Mouse (Mus musculus) stomach, postnatal 0 days (tissue): ENCODE results near the gene Fam131a. TPM values are rescaled to one million over a fixed set of nuclear protein-coding genes. Genes with fewer than 3 reads are reported as not detected.

Experiments
- ATAC-seq: fragments of 200-750 bp; cut with Nextera tagmentation; 2 replicates; pipeline ENCODE4 v1.8.0; 2017; ENCODE audit not compliant: low FRiP score, low TSS enrichment
- DNase-seq: peaks from one replicate; pipeline ENCODE4 v3.0.0-alpha.2; 2016; ENCODE audit warnings: low spot score
- H3K27ac ChIP-seq: fragments of 300-500 bp; sonication (generic); replicated peaks from 2 replicates; pipeline ENCODE4 v1.5.1; 2014; ENCODE audit warnings: mild to moderate bottlenecking, control low read depth
- H3K27me3 ChIP-seq: fragments of 300-500 bp; sonication (generic); 2 replicates; pipeline ENCODE4 v1.6.1; 2014; ENCODE audit warnings: low read length; ENCODE audit not compliant: control insufficient read depth, insufficient read depth
- H3K36me3 ChIP-seq: fragments of 300-500 bp; sonication (generic); 2 replicates; pipeline ENCODE4 v1.6.1; 2014; ENCODE audit warnings: low read length, mixed read lengths; ENCODE audit not compliant: control insufficient read depth, insufficient read depth
- H3K4me1 ChIP-seq: fragments of 300-500 bp; sonication (generic); replicated peaks from 2 replicates; pipeline ENCODE4 v1.6.1; 2014; ENCODE audit warnings: antibody characterized with exemption; ENCODE audit not compliant: control insufficient read depth, insufficient read depth
- H3K4me2 ChIP-seq: fragments of 300-500 bp; sonication (generic); replicated peaks from 2 replicates; pipeline ENCODE4 v1.6.1; 2014; ENCODE audit warnings: low read depth, mild to moderate bottlenecking, control low read depth, moderate library complexity
- H3K4me3 ChIP-seq: fragments of 300-500 bp; sonication (generic); 2 replicates; pipeline ENCODE4 v1.5.1; 2014; ENCODE audit warnings: low read depth, low read length, control low read depth
- H3K9ac ChIP-seq: fragments of 300-500 bp; sonication (generic); 2 replicates; pipeline ENCODE4 v1.6.1; 2014; ENCODE audit warnings: mild to moderate bottlenecking, low read length, control low read depth, mixed read lengths
- H3K9me3 ChIP-seq: fragments of 300-500 bp; sonication (generic); 2 replicates; pipeline ENCODE4 v1.6.1; 2016; ENCODE audit warnings: low read length; ENCODE audit not compliant: control insufficient read depth
- CTCF ChIP-seq: IDR thresholded peaks from 2 replicates; pipeline ENCODE4 v1.5.1; 2016; ENCODE audit warnings: antibody characterized with exemption, low read depth, mild to moderate bottlenecking, moderate library complexity
- EP300 ChIP-seq: optimal IDR thresholded peaks from 2 replicates; pipeline ENCODE3; 2016; ENCODE audit warnings: antibody characterized with exemption
- WGBS: fragments of 180-500 bp; shearing (Covaris S2); extraction: QIAGEN DNeasy Blood & Tissue Kit; methylation state at CpG from one replicate; pipeline ENCODE4 v1.1.7; 2014; 5-methylcytosine and 5-hydroxymethylcytosine counted together
- polyA plus RNA-seq: library from polyadenylated mRNA; unstranded; fragments of >200 nt; fragmentation: Nextera tagmentation; extraction: Ambion mirVana; gene quantifications from 2 replicates; pipeline ENCODE4 v1.2.1, GENCODE M21; 2015

Gene Fam131a
- polyA plus RNA-seq, 1 experiment from 2014 or later = 6.7 TPM

- ATAC-seq (no peak), DNase-seq (no peak)
- Histone ChIP-seq H3K4me3 (no peak overlapping the region), H3K9ac (no peak overlapping the region), H3K27me3 (no peaks in the 10 kb centered on the region), H3K9me3 (no peaks in the 10 kb centered on the region), H3K36me3 (peaks cover 3% of the 10 kb centered on the region; the same call in 1 of the 2 replicates), H3K4me2 (no peak overlapping the region), H3K27ac (no peak overlapping the region), H3K4me1 (no peaks in the 10 kb centered on the region)
- TF ChIP-seq EP300 (no peak), CTCF (no peak)
- WGBS = 87% methylated on average over 6 of the region's 6 CpGs
These were observed 10.8 kb downstream of the Fam131a start for GRCm38 (mm10) chr16:20703699-20704400.

GRCm38 (mm10) chr16:20705786-20706185 is 12.7 kb downstream of the Fam131a start:
- H3K9me3 ChIP-seq = no peaks in the 10 kb centered on the region
- no peak overlapping the region for H3K9ac ChIP-seq
- no peaks in the 10 kb centered on the region for H3K4me1 ChIP-seq
- ATAC-seq = no peak
- no peak overlapping the region for H3K4me2 ChIP-seq
- TF ChIP-seq CTCF (no peak), EP300 (no peak)
- H3K4me3 ChIP-seq = no peak overlapping the region
- no peak overlapping the region for H3K27ac ChIP-seq
- WGBS = 89% methylated on average over 3 of the region's 3 CpGs
- DNase-seq = no peak
- peaks cover 3% of the 10 kb centered on the region; the same call in 1 of the 2 replicates for H3K36me3 ChIP-seq
- no peaks in the 10 kb centered on the region for H3K27me3 ChIP-seq

GRCm38 (mm10) chr16:20706407-20707055 is 13.5 kb downstream of the Fam131a start:
- H3K27ac ChIP-seq = no peak overlapping the region
- no peak overlapping the region for H3K4me2 ChIP-seq
- no peaks in the 10 kb centered on the region for H3K4me1 ChIP-seq
- no peak for TF ChIP-seq EP300
- no peak for TF ChIP-seq CTCF
- 91% methylated on average over 2 of the region's 2 CpGs for WGBS
- ATAC-seq (no peak), DNase-seq (no peak)
- no peak overlapping the region for H3K9ac ChIP-seq
- peaks cover 3% of the 10 kb centered on the region; the same call in 1 of the 2 replicates for H3K36me3 ChIP-seq
- no peaks in the 10 kb centered on the region for H3K9me3 ChIP-seq
- no peaks in the 10 kb centered on the region for H3K27me3 ChIP-seq
- H3K4me3 ChIP-seq = no peak overlapping the region

- Histone ChIP-seq H3K36me3 (no peaks in the 10 kb centered on the region), H3K27me3 (no peaks in the 10 kb centered on the region), H3K4me2 (no peak overlapping the region), H3K9ac (no peak overlapping the region), H3K4me1 (no peaks in the 10 kb centered on the region), H3K4me3 (no peak overlapping the region), H3K9me3 (no peaks in the 10 kb centered on the region), H3K27ac (no peak overlapping the region)
- TF ChIP-seq CTCF (no peak), EP300 (no peak)
- 93% methylated on average over 21 of the region's 21 CpGs for WGBS
- ATAC-seq (no peak), DNase-seq (no peak)
These were observed 15.3 kb downstream of the Fam131a start for GRCm38 (mm10) chr16:20708220-20708938.

- WGBS = 78% methylated on average over 19 of the region's 19 CpGs
- DNase-seq = no peak
These were observed 16.1 kb downstream of the Fam131a start for GRCm38 (mm10) chr16:20708939-20709734.

More at GRCm38 (mm10) chr16:20708939-20709734, 16.1 kb downstream of the Fam131a start:
- Histone ChIP-seq H3K9ac (no peak overlapping the region), H3K4me3 (no peak overlapping the region), H3K4me1 (no peaks in the 10 kb centered on the region), H3K27ac (no peak overlapping the region), H3K9me3 (no peaks in the 10 kb centered on the region), H3K27me3 (no peaks in the 10 kb centered on the region), H3K4me2 (no peak overlapping the region), H3K36me3 (no peaks in the 10 kb centered on the region)
- TF ChIP-seq EP300 (no peak), CTCF (peak; percentile 75)
- ATAC-seq = no peak
